Mouse (Mus musculus): ENCODE results near the gene Galnt3. TPM values are rescaled to one million over a fixed set of nuclear protein-coding genes. Genes with fewer than 3 reads are reported as not detected.

The Galnt3 gene
- polyA plus RNA-seq, 1 experiment from 2014 or later = 12.4 TPM

- H3K9ac ChIP-seq = no peak overlapping the region
- H3K4me1 ChIP-seq (ENCODE audit: insufficient read depth) = no peaks in the 10 kb centered on the region
- DNase-seq (no peak), ATAC-seq (ENCODE audit: insufficient read depth) (no peak)
- no peaks in the 10 kb centered on the region for H3K27me3 ChIP-seq (ENCODE audit: insufficient read depth, low read length)
- no peak overlapping the region for H3K27ac ChIP-seq (ENCODE audit: low read depth)
- no peak overlapping the region for H3K4me3 ChIP-seq (ENCODE audit: low read depth, low read length)
- TF ChIP-seq CTCF (IDR thresholded peaks at IDR 0.05; ENCODE audit: low read depth) = no peak
- H3K36me3 ChIP-seq (ENCODE audit: insufficient read depth) = no peaks in the 10 kb centered on the region
- no peak overlapping the region for H3K4me2 ChIP-seq
- H3K9me3 ChIP-seq (ENCODE audit: low read depth, low read length) = no peaks in the 10 kb centered on the region
- 90% methylated on average over 9 of the region's 9 CpGs for WGBS
Observed at GRCm38 (mm10) chr2:66107864-66108514, 16.8 kb downstream of the Galnt3 start.

GRCm38 (mm10) chr2:66103740-66104436 is 20.9 kb downstream of the Galnt3 start:
- 24% methylated on average over 10 of the region's 10 CpGs for WGBS
- Histone ChIP-seq H3K4me1 (ENCODE audit: insufficient read depth) (no peaks in the 10 kb centered on the region), H3K27ac (ENCODE audit: low read depth) (no peak overlapping the region), H3K36me3 (ENCODE audit: insufficient read depth) (no peaks in the 10 kb centered on the region), H3K4me3 (ENCODE audit: low read depth, low read length) (no peak overlapping the region), H3K27me3 (ENCODE audit: insufficient read depth, low read length) (no peaks in the 10 kb centered on the region), H3K9me3 (ENCODE audit: low read depth, low read length) (no peaks in the 10 kb centered on the region), H3K9ac (no peak overlapping the region), H3K4me2 (no peak overlapping the region)
- DNase-seq (no peak), ATAC-seq (ENCODE audit: insufficient read depth) (peak; percentile 35; the same call in 1 of the 2 replicates)
- TF ChIP-seq CTCF (IDR thresholded peaks at IDR 0.05; ENCODE audit: low read depth) = no peak

GRCm38 (mm10) chr2:66101686-66102304 is 23.0 kb downstream of the Galnt3 start:
- H3K27ac ChIP-seq (ENCODE audit: low read depth) = no peak overlapping the region
- no peaks in the 10 kb centered on the region for H3K9me3 ChIP-seq (ENCODE audit: low read depth, low read length)
- WGBS = 90% methylated on average over 9 of the region's 9 CpGs
- no peak overlapping the region for H3K4me3 ChIP-seq (ENCODE audit: low read depth, low read length)
- H3K36me3 ChIP-seq (ENCODE audit: insufficient read depth) = no peaks in the 10 kb centered on the region
- H3K27me3 ChIP-seq (ENCODE audit: insufficient read depth, low read length) = no peaks in the 10 kb centered on the region
- DNase-seq = no peak
- H3K4me1 ChIP-seq (ENCODE audit: insufficient read depth) = no peaks in the 10 kb centered on the region
- TF ChIP-seq CTCF (IDR thresholded peaks at IDR 0.05; ENCODE audit: low read depth) = no peak
- ATAC-seq (ENCODE audit: insufficient read depth) = no peak
- H3K4me2 ChIP-seq = no peak overlapping the region
- H3K9ac ChIP-seq = no peak overlapping the region

- Histone ChIP-seq H3K4me2 (no peak overlapping the region), H3K36me3 (ENCODE audit: insufficient read depth) (no peaks in the 10 kb centered on the region), H3K9ac (no peak overlapping the region), H3K4me3 (ENCODE audit: low read depth, low read length) (no peak overlapping the region), H3K27ac (ENCODE audit: low read depth) (no peak overlapping the region), H3K4me1 (ENCODE audit: insufficient read depth) (no peaks in the 10 kb centered on the region), H3K9me3 (ENCODE audit: low read depth, low read length) (no peaks in the 10 kb centered on the region), H3K27me3 (ENCODE audit: insufficient read depth, low read length) (no peaks in the 10 kb centered on the region)
- WGBS = 65% methylated on average over 17 of the region's 17 CpGs
- ATAC-seq (ENCODE audit: insufficient read depth) (no peak), DNase-seq (no peak)
- TF ChIP-seq CTCF (IDR thresholded peaks at IDR 0.05; ENCODE audit: low read depth) = no peak
Observed at GRCm38 (mm10) chr2:66100671-66101351, 24.0 kb downstream of the Galnt3 start.

- ATAC-seq (ENCODE audit: insufficient read depth) (no peak), DNase-seq (no peak)
- Histone ChIP-seq H3K4me2 (no peak overlapping the region), H3K27ac (ENCODE audit: low read depth) (no peak overlapping the region), H3K27me3 (ENCODE audit: insufficient read depth, low read length) (no peaks in the 10 kb centered on the region), H3K4me1 (ENCODE audit: insufficient read depth) (no peaks in the 10 kb centered on the region), H3K36me3 (ENCODE audit: insufficient read depth) (no peaks in the 10 kb centered on the region), H3K9me3 (ENCODE audit: low read depth, low read length) (no peaks in the 10 kb centered on the region), H3K9ac (no peak overlapping the region), H3K4me3 (ENCODE audit: low read depth, low read length) (no peak overlapping the region)
- WGBS = 59% methylated on average over 7 of the region's 7 CpGs
- no peak for TF ChIP-seq CTCF (IDR thresholded peaks at IDR 0.05; ENCODE audit: low read depth)
Observed at GRCm38 (mm10) chr2:66100239-66100638, 24.6 kb downstream of the Galnt3 start.

GRCm38 (mm10) chr2:66094622-66095181 is 30.1 kb downstream of the Galnt3 start:
- peak; percentile 78 for ATAC-seq (ENCODE audit: insufficient read depth)
- peak overlapping the region; percentile 51; the same call in 1 of the 2 replicates for H3K27ac ChIP-seq (ENCODE audit: low read depth)
- H3K27me3 ChIP-seq (ENCODE audit: insufficient read depth, low read length) = no peaks in the 10 kb centered on the region
- WGBS = 22% methylated on average over 4 of the region's 4 CpGs
- H3K9me3 ChIP-seq (ENCODE audit: low read depth, low read length) = no peaks in the 10 kb centered on the region
- H3K4me2 ChIP-seq = no peak overlapping the region
- DNase-seq = peak; percentile 38
- no peaks in the 10 kb centered on the region for H3K36me3 ChIP-seq (ENCODE audit: insufficient read depth)
- H3K4me1 ChIP-seq (ENCODE audit: insufficient read depth) = 0 out of 2 replicates have a peak, but pooled peaks cover 4% of the 10 kb centered on the region
- H3K4me3 ChIP-seq (ENCODE audit: low read depth, low read length) = no peak overlapping the region
- TF ChIP-seq CTCF (IDR thresholded peaks at IDR 0.05; ENCODE audit: low read depth) = no peak
- no peak overlapping the region for H3K9ac ChIP-seq

Measured in lung, embryonic 14.5 days (tissue).